Mouse (Mus musculus) R1 (cell line): ENCODE results near the gene Dock1.
A peak's percentile ranks its signal among the peaks of the same experiment; 100 is the strongest.

Experiments
- DNase-seq: peaks from one replicate; pipeline ENCODE4 v3.0.0-alpha.2; 2018; ENCODE audit warnings: low read depth, low spot score

Dock1 gene

DNA sequence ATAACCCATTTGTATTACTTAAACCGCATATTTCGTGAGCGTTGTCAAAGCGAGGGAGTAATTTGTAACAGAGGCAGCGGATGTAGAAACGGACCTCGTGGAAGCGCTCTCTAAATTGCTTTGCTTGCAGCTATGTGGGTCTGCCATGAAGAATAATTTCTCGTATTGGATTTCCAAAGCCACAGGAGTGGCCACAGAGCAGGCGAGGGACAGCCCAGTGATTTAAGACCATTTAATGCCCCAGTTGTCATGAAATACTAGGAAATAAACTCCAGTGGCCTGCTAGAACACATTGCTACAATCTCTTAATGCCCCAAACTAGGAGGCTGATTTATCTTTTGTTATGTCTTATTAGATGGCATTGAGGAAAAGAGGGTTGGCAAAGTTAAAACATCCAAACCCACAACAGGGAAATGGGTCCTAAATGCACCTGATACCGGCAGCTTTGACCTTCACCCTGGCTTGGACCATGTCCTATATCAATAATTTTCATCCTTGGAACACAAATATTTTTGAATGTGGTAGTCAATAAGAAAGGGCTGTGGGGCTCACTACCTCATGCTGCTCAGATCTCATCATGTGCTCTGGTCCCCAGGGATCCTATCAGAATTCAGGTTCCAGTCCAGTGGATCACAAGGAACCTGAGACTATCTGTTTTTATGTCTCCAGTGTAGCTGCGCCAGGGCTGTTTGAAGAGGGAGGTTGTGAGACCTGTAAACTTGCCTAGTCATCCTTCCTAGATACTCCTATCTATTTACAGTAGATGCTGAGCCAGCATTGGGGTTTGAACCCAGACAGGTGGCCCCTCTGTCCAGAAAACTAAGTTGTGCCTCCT is 373.7 kb downstream of the Dock1 start:
- no peak for DNase-seq

GRCm38 (mm10) chr7:135049416-135049815 is 379.0 kb downstream of the Dock1 start:
- DNase-seq: no peak

DNA sequence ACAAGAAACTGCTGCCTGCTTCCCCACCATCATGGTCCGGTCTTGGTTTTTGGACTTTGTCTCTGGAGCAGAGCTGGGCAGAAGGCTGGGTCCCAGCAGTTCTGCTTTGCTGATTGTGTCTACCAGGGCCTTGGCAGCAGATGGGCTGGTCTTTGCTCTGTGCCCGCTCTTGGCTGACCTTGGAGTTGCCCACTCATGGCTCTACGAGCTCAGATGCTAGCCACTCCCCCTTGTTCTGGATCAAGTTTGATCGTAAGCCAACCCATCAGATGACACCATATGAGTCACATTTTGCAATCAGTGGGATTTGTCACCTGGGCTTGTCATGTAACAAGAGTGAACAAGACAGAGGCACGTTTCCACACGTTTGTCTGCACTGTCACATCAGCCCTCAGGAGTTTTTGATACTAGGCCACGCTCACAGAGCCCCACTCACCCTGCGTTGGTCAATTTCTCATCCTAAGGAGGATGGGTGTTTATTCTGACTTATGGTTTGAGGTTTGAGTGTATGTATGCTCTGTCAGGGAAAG is 382.8 kb downstream of the Dock1 start:
- no peak for DNase-seq

GRCm38 (mm10) chr7:135054664-135055063 is 384.2 kb downstream of the Dock1 start:
- no peak for DNase-seq

GRCm38 (mm10) chr7:135059071-135059470 is 388.6 kb downstream of the Dock1 start:
- DNase-seq: no peak

DNA sequence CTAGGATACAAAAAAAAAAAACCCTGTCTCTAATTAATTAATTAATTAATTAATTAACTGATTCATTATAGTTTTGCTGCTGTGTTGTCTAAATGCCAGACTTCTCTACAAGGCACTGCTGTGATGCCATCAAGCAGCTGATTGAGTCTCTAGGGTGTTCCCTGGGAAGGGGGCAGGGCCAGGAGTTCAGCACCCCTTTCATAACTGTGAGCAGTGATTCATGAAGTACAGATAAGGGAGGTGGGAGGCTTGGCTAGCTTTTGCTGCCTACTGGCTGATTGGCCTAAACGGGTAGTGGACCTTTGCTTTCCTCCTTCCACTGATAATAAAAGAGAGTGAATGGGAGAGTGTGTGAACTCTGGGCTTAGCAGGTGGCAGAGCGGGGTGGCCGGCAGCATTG is 389.1 kb downstream of the Dock1 start:
- DNase-seq: no peak

DNA sequence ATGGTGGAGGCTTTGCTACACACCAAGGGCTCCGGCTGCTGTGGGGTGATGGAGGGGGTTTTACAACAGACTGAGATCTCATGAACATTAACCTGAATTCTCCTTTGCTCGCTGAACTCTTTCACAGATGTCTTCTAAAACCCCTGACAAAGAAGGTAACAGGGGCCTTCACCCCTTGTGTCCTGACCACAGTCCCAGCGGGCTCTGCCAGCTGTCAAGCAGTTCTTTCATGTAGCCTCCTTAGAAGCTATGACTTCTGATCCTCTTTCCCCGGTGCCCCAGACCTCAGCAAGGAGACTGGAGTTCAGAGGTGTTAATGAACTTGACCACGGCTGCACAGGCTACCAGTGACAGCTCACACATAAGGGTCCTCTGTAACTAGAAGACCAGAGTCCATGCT is 393.4 kb downstream of the Dock1 start:
- DNase-seq: no peak

GRCm38 (mm10) chr7:135065301-135065700 is 394.8 kb downstream of the Dock1 start:
- DNase-seq: peak; percentile 84

DNA sequence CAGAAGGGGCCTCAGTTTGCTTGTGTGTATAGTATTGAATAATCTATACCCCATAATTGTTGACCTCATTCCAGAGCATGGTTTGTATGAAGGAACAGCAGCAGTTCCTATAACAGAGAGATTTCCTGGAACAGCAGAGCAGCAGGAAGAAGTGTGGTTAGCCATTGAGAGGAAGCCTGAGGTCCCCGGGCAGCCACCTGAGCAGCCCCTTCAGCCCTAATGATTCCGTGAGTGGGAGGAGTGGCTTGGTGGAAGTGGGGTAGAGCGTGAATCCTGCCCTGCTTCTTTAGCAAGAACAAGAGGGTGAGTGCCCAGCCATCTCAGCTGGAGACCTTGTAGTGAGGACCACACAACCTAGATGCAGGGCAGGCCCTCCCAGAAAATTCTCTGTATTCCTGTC is 398.4 kb downstream of the Dock1 start:
- no peak for DNase-seq

GRCm38 (mm10) chr7:135076904-135077303 is 406.4 kb downstream of the Dock1 start:
- no peak for DNase-seq

DNA sequence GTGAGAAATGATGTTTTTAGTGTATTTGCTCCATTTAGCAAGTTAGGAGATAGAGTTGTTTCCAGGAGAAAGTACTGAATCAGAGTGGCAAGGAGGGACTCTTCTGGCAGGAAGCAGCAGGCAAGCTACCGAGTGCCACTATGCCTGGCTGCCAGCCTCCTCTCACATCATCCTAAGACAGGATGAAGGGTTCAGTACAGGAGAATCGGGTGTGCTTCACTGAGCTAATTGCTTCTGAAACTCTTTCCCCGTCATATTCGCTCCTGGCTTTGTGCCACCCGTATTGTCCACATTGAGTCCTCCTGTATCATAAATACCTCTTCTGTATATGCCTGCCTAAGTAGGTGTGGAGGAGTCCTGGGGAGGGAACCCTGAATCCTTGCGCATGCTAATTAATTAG is 406.9 kb downstream of the Dock1 start:
- no peak for DNase-seq

- no peak for DNase-seq
These were observed 407.4 kb downstream of the Dock1 start for GRCm38 (mm10) chr7:135077806-135078205.

- no peak for DNase-seq
These were observed 413.0 kb downstream of the Dock1 start for GRCm38 (mm10) chr7:135083421-135083820.

- no peak for DNase-seq
These were observed 413.6 kb downstream of the Dock1 start for GRCm38 (mm10) chr7:135084069-135084468.

GRCm38 (mm10) chr7:135086556-135086955 is 416.1 kb downstream of the Dock1 start:
- no peak for DNase-seq

DNA sequence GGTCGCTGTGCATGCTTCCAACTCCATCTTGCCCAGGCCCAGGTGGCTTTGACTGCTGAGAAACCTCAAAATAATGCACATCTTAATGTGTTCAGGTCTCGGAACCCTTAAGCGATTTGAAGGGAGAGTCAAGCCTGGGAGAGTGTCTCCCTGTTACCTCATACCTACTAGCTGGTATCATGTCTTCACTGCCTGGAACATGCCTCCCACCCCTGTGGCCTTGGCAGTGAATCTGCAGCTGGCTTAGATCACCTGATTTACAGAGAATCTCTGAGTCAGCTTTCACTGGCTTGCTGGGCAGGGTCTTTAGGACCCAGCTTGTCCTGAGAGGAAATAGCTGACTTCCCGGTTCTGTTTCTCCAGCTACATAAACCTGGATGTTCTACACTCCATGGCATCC is 419.2 kb downstream of the Dock1 start:
- no peak for DNase-seq

GRCm38 (mm10) chr7:135093851-135094250 is 423.4 kb downstream of the Dock1 start:
- DNase-seq: no peak

GRCm38 (mm10) chr7:135101921-135102320 is 431.5 kb downstream of the Dock1 start:
- no peak for DNase-seq

- no peak for DNase-seq
These were observed 436.1 kb downstream of the Dock1 start for GRCm38 (mm10) chr7:135106536-135106935.

GRCm38 (mm10) chr7:135110307-135110706 is 439.9 kb downstream of the Dock1 start:
- DNase-seq: no peak

GRCm38 (mm10) chr7:135125296-135126065 is 455.0 kb downstream of the Dock1 start:
- DNase-seq: no peak

DNA sequence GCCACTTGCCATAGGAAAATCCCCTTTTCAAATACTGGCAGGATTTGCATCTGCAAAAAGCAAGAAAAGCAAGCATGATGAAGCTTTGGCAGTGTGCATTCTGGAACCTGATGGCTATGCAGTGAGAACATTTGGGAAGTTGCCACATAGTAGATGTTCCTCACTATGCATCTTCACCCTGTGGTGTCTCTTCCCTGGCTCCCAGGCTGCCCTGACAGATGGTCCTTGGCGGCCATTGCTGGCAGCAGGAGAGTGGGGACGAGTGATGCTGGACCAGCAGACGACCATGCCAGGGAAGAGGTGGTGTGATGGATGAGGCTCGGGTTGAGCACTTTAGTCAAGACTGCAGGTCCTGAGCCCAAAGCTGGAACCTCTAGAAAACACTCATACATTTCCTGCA is 462.0 kb downstream of the Dock1 start:
- no peak for DNase-seq

- no peak for DNase-seq
These were observed 464.2 kb downstream of the Dock1 start for GRCm38 (mm10) chr7:135134619-135135018.
